Mouse (Mus musculus): ENCODE measurements at regions not wholly inside any gene's neighbourhood (a gene's known extent, or its start where the extent isn't known, plus 50 kb on each side); places are given as distances from the start of the nearest gene placed in this dataset.

DNA sequence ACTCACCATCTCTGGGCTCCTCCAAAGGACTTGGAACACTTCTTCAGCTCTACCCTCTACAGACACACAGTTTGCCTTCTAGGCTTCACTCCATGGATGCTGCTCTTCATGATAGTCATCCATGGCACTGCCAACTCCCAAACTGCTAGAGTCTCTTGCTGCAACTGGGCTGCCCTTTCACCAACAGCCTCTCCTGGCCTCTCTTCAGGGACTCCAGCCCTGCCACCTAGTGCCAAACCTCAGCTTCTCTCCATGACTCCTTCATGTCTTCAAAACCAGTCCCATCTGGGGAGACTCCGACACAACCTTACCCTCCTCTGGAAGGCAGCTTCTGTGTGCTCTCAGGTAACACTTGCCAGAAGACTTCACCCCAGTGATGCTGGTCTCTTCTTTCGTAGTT lies 164.9 kb upstream of the Plxnc1 start:
- Histone ChIP-seq H3K27me3 (ENCODE audit: control insufficient read depth, insufficient read depth, low read length) (no peaks in the 10 kb centered on the region), H3K9ac (replicated peaks; ENCODE audit: low read depth, low read length) (no peak overlapping the region), H3K36me3 (ENCODE audit: control insufficient read depth, insufficient read depth, low read length) (no peaks in the 10 kb centered on the region), H3K4me2 (ENCODE audit: low read depth, low read length) (no peak overlapping the region), H3K9me3 (ENCODE audit: control insufficient read depth, low read length) (no peaks in the 10 kb centered on the region), H3K27ac (ENCODE audit: low read depth, low read length) (no peak overlapping the region), H3K4me3 (ENCODE audit: low read depth, low read length) (no peak overlapping the region), H3K4me1 (ENCODE audit: control insufficient read depth, insufficient read depth, low read length) (no peaks in the 10 kb centered on the region)
- WGBS: 93% methylated on average over 2 of the region's 2 CpGs
- ATAC-seq (ENCODE audit: low read depth): no peak

DNA sequence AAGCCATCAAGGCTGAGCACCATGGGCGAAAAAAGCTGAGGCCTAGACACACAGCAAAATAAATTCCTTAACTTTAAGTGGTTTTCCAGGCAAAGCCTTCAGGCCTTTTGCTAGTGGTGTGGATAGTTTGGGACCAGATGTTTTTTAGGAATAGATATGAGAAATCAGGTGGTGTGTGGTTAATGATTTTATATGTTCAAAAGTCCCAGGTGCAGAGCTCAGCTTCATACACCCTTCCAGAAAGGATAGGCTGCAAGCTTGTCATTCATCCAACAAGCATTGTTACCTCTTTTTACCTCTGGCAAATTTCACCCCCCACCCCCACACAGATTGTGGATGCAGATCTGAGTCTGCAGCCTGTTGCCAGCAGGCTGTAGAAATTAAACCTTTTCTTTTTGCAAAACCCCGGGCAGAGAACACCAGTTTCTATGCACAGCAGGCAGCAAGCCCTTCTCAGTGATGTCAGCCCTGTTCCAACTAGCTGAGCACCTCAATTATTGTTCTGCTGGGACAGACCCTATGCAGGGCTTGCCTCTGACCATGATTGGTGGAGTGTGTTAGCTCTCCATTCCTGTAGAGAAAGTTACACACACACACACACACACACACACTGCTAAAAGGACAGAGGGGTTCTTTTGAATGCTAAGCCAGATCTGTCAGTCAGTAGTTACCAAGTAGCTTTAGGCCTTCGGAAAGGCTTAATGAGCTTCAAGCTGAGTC lies 163.1 kb upstream of the Plxnc1 start:
- Histone ChIP-seq H3K27me3 (ENCODE audit: control insufficient read depth, insufficient read depth, low read length) (no peaks in the 10 kb centered on the region), H3K27ac (ENCODE audit: low read depth, low read length) (no peak overlapping the region), H3K9ac (replicated peaks; ENCODE audit: low read depth, low read length) (no peak overlapping the region), H3K4me2 (ENCODE audit: low read depth, low read length) (no peak overlapping the region), H3K36me3 (ENCODE audit: control insufficient read depth, insufficient read depth, low read length) (no peaks in the 10 kb centered on the region), H3K4me3 (ENCODE audit: low read depth, low read length) (no peak overlapping the region), H3K4me1 (ENCODE audit: control insufficient read depth, insufficient read depth, low read length) (no peaks in the 10 kb centered on the region), H3K9me3 (ENCODE audit: control insufficient read depth, low read length) (no peaks in the 10 kb centered on the region)
- no peak for ATAC-seq (ENCODE audit: low read depth)
- 39% methylated on average over 3 of the region's 3 CpGs for WGBS

- no peaks in the 10 kb centered on the region for H3K9me3 ChIP-seq (ENCODE audit: control insufficient read depth, low read length)
- no peak for ATAC-seq (ENCODE audit: low read depth)
- no peaks in the 10 kb centered on the region for H3K36me3 ChIP-seq (ENCODE audit: control insufficient read depth, insufficient read depth, low read length)
Measured at GRCm38 (mm10) chr10:95103808-95104207, 159.2 kb upstream of the Plxnc1 start.

DNA sequence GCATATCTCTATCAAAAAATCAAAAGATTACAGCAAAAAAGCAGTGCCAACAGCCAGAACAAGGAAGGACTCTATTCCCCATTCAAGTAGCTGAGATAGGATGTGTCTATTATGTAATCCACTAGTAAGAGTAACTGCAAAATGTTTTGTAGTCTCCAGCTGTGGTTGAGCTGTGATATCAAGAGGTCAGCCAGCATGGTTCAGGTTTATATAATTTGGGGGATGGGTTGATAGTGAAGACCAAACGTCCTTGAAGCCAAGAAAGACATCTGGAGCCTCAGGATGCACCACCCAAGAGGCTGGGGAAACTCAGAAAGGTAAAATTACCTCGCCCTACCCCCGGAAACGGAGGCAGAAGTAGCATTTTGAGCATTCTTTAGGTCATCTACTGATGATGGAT lies 158.3 kb upstream of the Plxnc1 start:
- ATAC-seq (ENCODE audit: low read depth): no peak
- no peaks in the 10 kb centered on the region for H3K36me3 ChIP-seq (ENCODE audit: control insufficient read depth, insufficient read depth, low read length)
- no peaks in the 10 kb centered on the region for H3K27me3 ChIP-seq (ENCODE audit: control insufficient read depth, insufficient read depth, low read length)
- H3K27ac ChIP-seq (ENCODE audit: low read depth, low read length): no peak overlapping the region
- no peak overlapping the region for H3K4me3 ChIP-seq (ENCODE audit: low read depth, low read length)
- no peak overlapping the region for H3K9ac ChIP-seq (replicated peaks; ENCODE audit: low read depth, low read length)
- no peak overlapping the region for H3K4me2 ChIP-seq (ENCODE audit: low read depth, low read length)
- H3K4me1 ChIP-seq (ENCODE audit: control insufficient read depth, insufficient read depth, low read length): no peaks in the 10 kb centered on the region
- 77% methylated on average over 4 of the region's 4 CpGs for WGBS
- no peaks in the 10 kb centered on the region for H3K9me3 ChIP-seq (ENCODE audit: control insufficient read depth, low read length)

More at GRCm38 (mm10) chr10:95103808-95104207, 159.2 kb upstream of the Plxnc1 start:
- Histone ChIP-seq H3K4me1 (ENCODE audit: control insufficient read depth, insufficient read depth, low read length) (no peaks in the 10 kb centered on the region), H3K27ac (ENCODE audit: low read depth, low read length) (no peak overlapping the region), H3K9ac (replicated peaks; ENCODE audit: low read depth, low read length) (no peak overlapping the region), H3K4me3 (ENCODE audit: low read depth, low read length) (no peak overlapping the region), H3K27me3 (ENCODE audit: control insufficient read depth, insufficient read depth, low read length) (no peaks in the 10 kb centered on the region), H3K4me2 (ENCODE audit: low read depth, low read length) (no peak overlapping the region)

DNA sequence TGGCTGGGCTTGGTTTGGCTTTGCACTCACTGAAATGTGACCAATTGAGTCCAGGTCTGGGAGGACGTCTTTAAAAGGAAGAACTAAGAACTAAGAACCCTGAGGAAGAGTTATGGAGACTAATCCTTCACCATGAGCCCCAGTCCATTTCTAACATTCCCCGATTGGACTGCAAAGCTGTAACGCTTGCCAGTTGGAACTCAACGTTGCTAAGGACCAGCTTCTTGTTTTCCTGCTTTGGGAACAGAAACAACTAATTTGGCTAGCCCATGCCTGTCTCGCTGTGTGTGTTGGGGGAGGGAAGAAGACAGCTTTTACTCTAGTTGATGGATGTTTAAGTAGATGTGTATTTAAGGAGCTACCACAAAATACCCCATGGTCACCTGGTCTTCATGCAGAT lies 155.3 kb upstream of the Plxnc1 start:
- H3K4me2 ChIP-seq (ENCODE audit: low read depth, low read length): no peak overlapping the region
- no peaks in the 10 kb centered on the region for H3K27me3 ChIP-seq (ENCODE audit: control insufficient read depth, insufficient read depth, low read length)
- H3K27ac ChIP-seq (ENCODE audit: low read depth, low read length): no peak overlapping the region
- no peaks in the 10 kb centered on the region for H3K4me1 ChIP-seq (ENCODE audit: control insufficient read depth, insufficient read depth, low read length)
- no peaks in the 10 kb centered on the region for H3K36me3 ChIP-seq (ENCODE audit: control insufficient read depth, insufficient read depth, low read length)
- WGBS: 88% methylated on average over 5 of the region's 5 CpGs
- no peak overlapping the region for H3K9ac ChIP-seq (replicated peaks; ENCODE audit: low read depth, low read length)
- H3K4me3 ChIP-seq (ENCODE audit: low read depth, low read length): no peak overlapping the region
- no peaks in the 10 kb centered on the region for H3K9me3 ChIP-seq (ENCODE audit: control insufficient read depth, low read length)
- no peak for ATAC-seq (ENCODE audit: low read depth)

- Histone ChIP-seq H3K27me3 (ENCODE audit: control insufficient read depth, insufficient read depth, low read length) (no peaks in the 10 kb centered on the region), H3K4me3 (ENCODE audit: low read depth, low read length) (no peak overlapping the region), H3K9me3 (ENCODE audit: control insufficient read depth, low read length) (no peaks in the 10 kb centered on the region), H3K36me3 (ENCODE audit: control insufficient read depth, insufficient read depth, low read length) (no peaks in the 10 kb centered on the region), H3K27ac (ENCODE audit: low read depth, low read length) (no peak overlapping the region), H3K4me1 (ENCODE audit: control insufficient read depth, insufficient read depth, low read length) (no peaks in the 10 kb centered on the region), H3K9ac (replicated peaks; ENCODE audit: low read depth, low read length) (no peak overlapping the region), H3K4me2 (ENCODE audit: low read depth, low read length) (no peak overlapping the region)
- ATAC-seq (ENCODE audit: low read depth): no peak
- WGBS: 87% methylated on average over 4 of the region's 4 CpGs
Measured at GRCm38 (mm10) chr10:95095847-95096246, 151.2 kb upstream of the Plxnc1 start.

- Histone ChIP-seq H3K36me3 (ENCODE audit: control insufficient read depth, insufficient read depth, low read length) (no peaks in the 10 kb centered on the region), H3K27me3 (ENCODE audit: control insufficient read depth, insufficient read depth, low read length) (no peaks in the 10 kb centered on the region), H3K4me2 (ENCODE audit: low read depth, low read length) (no peak overlapping the region), H3K9me3 (ENCODE audit: control insufficient read depth, low read length) (no peaks in the 10 kb centered on the region), H3K27ac (ENCODE audit: low read depth, low read length) (no peak overlapping the region), H3K4me3 (ENCODE audit: low read depth, low read length) (no peak overlapping the region), H3K4me1 (ENCODE audit: control insufficient read depth, insufficient read depth, low read length) (no peaks in the 10 kb centered on the region), H3K9ac (replicated peaks; ENCODE audit: low read depth, low read length) (no peak overlapping the region)
- no peak for ATAC-seq (ENCODE audit: low read depth)
- WGBS: 65% methylated on average over 8 of the region's 8 CpGs
Measured at GRCm38 (mm10) chr10:95094771-95095170, 150.1 kb upstream of the Plxnc1 start.

- Histone ChIP-seq H3K9ac (replicated peaks; ENCODE audit: low read depth, low read length) (no peak overlapping the region), H3K9me3 (ENCODE audit: control insufficient read depth, low read length) (no peaks in the 10 kb centered on the region), H3K27me3 (ENCODE audit: control insufficient read depth, insufficient read depth, low read length) (no peaks in the 10 kb centered on the region), H3K4me1 (ENCODE audit: control insufficient read depth, insufficient read depth, low read length) (no peaks in the 10 kb centered on the region), H3K27ac (ENCODE audit: low read depth, low read length) (no peak overlapping the region), H3K4me2 (ENCODE audit: low read depth, low read length) (no peak overlapping the region), H3K36me3 (ENCODE audit: control insufficient read depth, insufficient read depth, low read length) (no peaks in the 10 kb centered on the region), H3K4me3 (ENCODE audit: low read depth, low read length) (no peak overlapping the region)
- 17% methylated on average over 5 of the region's 5 CpGs for WGBS
- ATAC-seq (ENCODE audit: low read depth): no peak
Measured at GRCm38 (mm10) chr10:95093266-95093665, 148.6 kb upstream of the Plxnc1 start.

GRCm38 (mm10) chr10:95091086-95091485 lies 146.5 kb upstream of the Plxnc1 start:
- H3K4me3 ChIP-seq (ENCODE audit: low read depth, low read length): no peak overlapping the region
- no peaks in the 10 kb centered on the region for H3K9me3 ChIP-seq (ENCODE audit: control insufficient read depth, low read length)
- ATAC-seq (ENCODE audit: low read depth): no peak
- H3K27me3 ChIP-seq (ENCODE audit: control insufficient read depth, insufficient read depth, low read length): no peaks in the 10 kb centered on the region
- no peaks in the 10 kb centered on the region for H3K36me3 ChIP-seq (ENCODE audit: control insufficient read depth, insufficient read depth, low read length)
- H3K9ac ChIP-seq (replicated peaks; ENCODE audit: low read depth, low read length): no peak overlapping the region
- H3K4me1 ChIP-seq (ENCODE audit: control insufficient read depth, insufficient read depth, low read length): no peaks in the 10 kb centered on the region
- WGBS: 73% methylated on average over 6 of the region's 6 CpGs
- no peak overlapping the region for H3K27ac ChIP-seq (ENCODE audit: low read depth, low read length)
- no peak overlapping the region for H3K4me2 ChIP-seq (ENCODE audit: low read depth, low read length)

Measured in neural tube, embryonic 14.5 days (tissue).